Mouse (Mus musculus) spleen, adult 2 months (tissue): ENCODE measurements around the gene Rbm38. TPM values are rescaled to one million over a fixed set of nuclear protein-coding genes. Genes with fewer than 3 reads are reported as not detected.
A peak's percentile ranks its signal among the peaks of the same experiment; 100 is the strongest.

ENCODE experiments used
- DNase-seq, 2 experiments: peaks; one replicate each; pipeline versions ENCODE4 v3.0.0 to v3.0.0-alpha.2; 2012 to 2021; ENCODE audit warnings: low spot score in 2 of 2, low read depth in 1 of 2
- H3K27ac ChIP-seq: fragments of 200-500 bp; 2 replicates; pipeline ENCODE4 v1.5.1; 2012; ENCODE audit warnings: low read length, inconsistent platforms; ENCODE audit not compliant: insufficient read depth
- H3K27me3 ChIP-seq: fragments of 200-500 bp; 2 replicates; pipeline ENCODE4 v1.6.1; 2012; ENCODE audit warnings: mild to moderate bottlenecking, moderate library complexity, low read length, inconsistent platforms; ENCODE audit not compliant: control insufficient read depth, insufficient read depth
- H3K36me3 ChIP-seq: fragments of 200-500 bp; 2 replicates; pipeline ENCODE4 v1.6.1; 2012; ENCODE audit warnings: mild to moderate bottlenecking, low read length, inconsistent platforms; ENCODE audit not compliant: control insufficient read depth, insufficient read depth
- H3K4me1 ChIP-seq: fragments of 200-500 bp; 2 replicates; pipeline ENCODE4 v1.6.1; 2011; ENCODE audit warnings: inconsistent platforms; ENCODE audit not compliant: control insufficient read depth, insufficient read depth, insufficient read length
- H3K4me3 ChIP-seq: fragments of 200-500 bp; 2 replicates; pipeline ENCODE4 v1.5.1; 2011; ENCODE audit warnings: mild to moderate bottlenecking, inconsistent platforms; ENCODE audit not compliant: insufficient read depth, insufficient read length; ENCODE audit errors: extremely low read depth
- CTCF ChIP-seq: fragments of 200-500 bp; IDR thresholded peaks from 2 replicates; pipeline ENCODE4 v1.5.1; 2011; ENCODE audit warnings: mild to moderate bottlenecking, inconsistent platforms; ENCODE audit not compliant: insufficient read depth, insufficient read length, insufficient replicate concordance; ENCODE audit errors: extremely low read depth
- POLR2A ChIP-seq: fragments of 200-500 bp; IDR thresholded peaks from 2 replicates; pipeline ENCODE4 v1.6.1; 2011; ENCODE audit warnings: low read depth, low read length, inconsistent platforms
- WGBS: fragments of 180-500 bp; shearing (Covaris S2); methylation state at CpG from one replicate; pipeline ENCODE4 v1.1.7; 2018; 5-methylcytosine and 5-hydroxymethylcytosine counted together
- polyA plus RNA-seq: library from polyadenylated mRNA; depleted of rRNA; stranded (reverse); fragments of >200 nt; gene quantifications from 2 replicates; pipeline ENCODE4 v1.2.3, GENCODE M21; 2012

The Rbm38 gene
- polyA plus RNA-seq, 1 experiment, result 724 TPM

- WGBS, result 93% methylated on average over 2 of the region's 2 CpGs
- peaks cover 31% of the 10 kb centered on the region for H3K4me1 ChIP-seq
- DNase-seq, result peak in 1 of 2 experiments; percentile 2
These were observed 44.6 kb downstream of the Rbm38 start for GRCm38 (mm10) chr2:173064864-173065263.

GRCm38 (mm10) chr2:173072948-173073347 is 52.6 kb downstream of the Rbm38 start:
- Histone ChIP-seq H3K27ac (no peak overlapping the region), H3K36me3 (no peaks in the 10 kb centered on the region), H3K4me3 (no peak overlapping the region), H3K4me1 (no peaks in the 10 kb centered on the region), H3K27me3 (no peaks in the 10 kb centered on the region)
- DNase-seq, result no peak
- WGBS, result 43% methylated on average over 7 of the region's 7 CpGs
- TF ChIP-seq POLR2A, result no peak
- no peak for TF ChIP-seq CTCF

More at GRCm38 (mm10) chr2:173064864-173065263, 44.6 kb downstream of the Rbm38 start:
- no peak overlapping the region for H3K4me3 ChIP-seq
- no peak for TF ChIP-seq POLR2A
- no peak for TF ChIP-seq CTCF
- no peaks in the 10 kb centered on the region for H3K36me3 ChIP-seq
- peak overlapping the region; percentile 10; the same call in 1 of the 2 replicates for H3K27ac ChIP-seq
- H3K27me3 ChIP-seq, result no peaks in the 10 kb centered on the region

- H3K27me3 ChIP-seq, result no peaks in the 10 kb centered on the region
- no peak for DNase-seq
- TF ChIP-seq POLR2A (no peak), CTCF (no peak)
- WGBS, result 80% methylated on average over 5 of the region's 5 CpGs
- H3K27ac ChIP-seq, result no peak overlapping the region
- H3K4me1 ChIP-seq, result no peaks in the 10 kb centered on the region
- no peak overlapping the region for H3K4me3 ChIP-seq
- H3K36me3 ChIP-seq, result no peaks in the 10 kb centered on the region
These were observed 53.4 kb downstream of the Rbm38 start for GRCm38 (mm10) chr2:173073666-173074065.

- no peak overlapping the region for H3K4me3 ChIP-seq
- H3K36me3 ChIP-seq, result no peaks in the 10 kb centered on the region
- DNase-seq, result no peak
- H3K27me3 ChIP-seq, result no peaks in the 10 kb centered on the region
- TF ChIP-seq CTCF (no peak), POLR2A (no peak)
- H3K4me1 ChIP-seq, result peaks cover 5% of the 10 kb centered on the region; the same call in 1 of the 2 replicates
- WGBS, result 81% methylated on average over 9 of the region's 9 CpGs
- H3K27ac ChIP-seq, result no peak overlapping the region
These were observed 56.6 kb downstream of the Rbm38 start for GRCm38 (mm10) chr2:173076921-173077320.

- H3K4me1 ChIP-seq, result peaks cover 23% of the 10 kb centered on the region; the same call in 1 of the 2 replicates
- no peaks in the 10 kb centered on the region for H3K27me3 ChIP-seq
- no peaks in the 10 kb centered on the region for H3K36me3 ChIP-seq
- DNase-seq, result no peak
- TF ChIP-seq POLR2A (no peak), CTCF (no peak)
- no peak overlapping the region for H3K4me3 ChIP-seq
- no peak overlapping the region for H3K27ac ChIP-seq
- 72% methylated on average over 10 of the region's 10 CpGs for WGBS
These were observed 59.7 kb downstream of the Rbm38 start for GRCm38 (mm10) chr2:173079766-173080549.

GRCm38 (mm10) chr2:173080785-173081241 is 60.5 kb downstream of the Rbm38 start:
- no peak overlapping the region for H3K4me3 ChIP-seq
- DNase-seq, result peak in 1 of 2 experiments; percentile 74

More at GRCm38 (mm10) chr2:173080785-173081241, 60.5 kb downstream of the Rbm38 start:
- Histone ChIP-seq H3K27me3 (no peaks in the 10 kb centered on the region), H3K27ac (no peak overlapping the region), H3K4me1 (peaks cover 32% of the 10 kb centered on the region; the same call in 1 of the 2 replicates), H3K36me3 (no peaks in the 10 kb centered on the region)
- WGBS, result 46% methylated on average over 10 of the region's 10 CpGs
- TF ChIP-seq CTCF, result peak; percentile 95; the same call in 1 of the 2 replicates
- no peak for TF ChIP-seq POLR2A
